Mouse (Mus musculus) small intestine, adult 2 months (tissue): ENCODE data around the gene Wdr63.

ENCODE experiments used
- CTCF ChIP-seq: fragments of 200-500 bp; IDR thresholded peaks from 2 replicates; pipeline ENCODE4 v1.5.1; 2012; ENCODE audit warnings: low read depth, mild to moderate bottlenecking, control low read depth, inconsistent platforms, low read length, moderate library complexity, mixed read lengths; ENCODE audit not compliant: insufficient replicate concordance, insufficient read length; ENCODE audit errors: extremely low read depth
- POLR2A ChIP-seq: fragments of 200-500 bp; IDR thresholded peaks from 2 replicates; pipeline ENCODE4 v1.6.1; 2012; ENCODE audit warnings: low read depth, mild to moderate bottlenecking, control low read depth, inconsistent platforms, low read length, moderate library complexity

- TF ChIP-seq POLR2A (no peak), CTCF (no peak)
Measured at GRCm38 (mm10) chr3:146007872-146008271, 100.1 kb downstream of the Wdr63 start.
